Mouse (Mus musculus) stomach, postnatal 0 days (tissue): ENCODE data around the gene Tpsb2.

Source experiments
- CTCF ChIP-seq: IDR thresholded peaks from 2 replicates; pipeline ENCODE4 v1.5.1; 2016; ENCODE audit warnings: antibody characterized with exemption, low read depth, mild to moderate bottlenecking, moderate library complexity
- EP300 ChIP-seq: optimal IDR thresholded peaks from 2 replicates; pipeline ENCODE3; 2016; ENCODE audit warnings: antibody characterized with exemption

GRCm38 (mm10) chr17:25332321-25332720 lies 33.8 kb upstream of the Tpsb2 start:
- TF ChIP-seq EP300 (no peak), CTCF (no peak)
